Mouse (Mus musculus) midbrain, postnatal 0 days (tissue): ENCODE results near the gene Defb25. TPM values are rescaled to one million over a fixed set of nuclear protein-coding genes. Genes with fewer than 3 reads are reported as not detected.

Experiments used
- ATAC-seq: fragments of 200-750 bp; cut with Nextera tagmentation; 2 replicates; pipeline ENCODE4 v1.8.0; 2017; ENCODE audit warnings: moderate number of reproducible peaks, mild to moderate bottlenecking, moderate TSS enrichment, moderate library complexity; ENCODE audit not compliant: low FRiP score
- DNase-seq: peaks from one replicate; pipeline ENCODE4 v3.0.0-alpha.2; 2015; ENCODE audit warnings: low spot score
- H3K27ac ChIP-seq: fragments of 300-500 bp; sonication (generic); 2 replicates; pipeline ENCODE4 v1.5.1; 2014; ENCODE audit warnings: low read depth, mild to moderate bottlenecking, low read length, mixed read lengths
- H3K27me3 ChIP-seq: fragments of 300-500 bp; sonication (generic); 2 replicates; pipeline ENCODE4 v1.6.1; 2014; ENCODE audit warnings: low read length, control low read depth, mixed read lengths; ENCODE audit not compliant: insufficient read depth
- H3K36me3 ChIP-seq: fragments of 300-500 bp; sonication (generic); 2 replicates; pipeline ENCODE4 v1.6.1; 2014; ENCODE audit warnings: low read length, control low read depth, mixed read lengths; ENCODE audit not compliant: insufficient read depth
- H3K4me1 ChIP-seq: fragments of 300-500 bp; sonication (generic); 2 replicates; pipeline ENCODE4 v1.6.1; 2014; ENCODE audit warnings: mild to moderate bottlenecking, control low read depth, antibody characterized with exemption, low read length, mixed read lengths; ENCODE audit not compliant: insufficient read depth
- H3K4me2 ChIP-seq: fragments of 300-500 bp; sonication (generic); 2 replicates; pipeline ENCODE4 v1.6.1; 2014; ENCODE audit warnings: low read depth, mild to moderate bottlenecking, low read length, mixed read lengths; ENCODE audit not compliant: poor library complexity, severe bottlenecking
- H3K4me3 ChIP-seq: fragments of 300-500 bp; sonication (generic); 2 replicates; pipeline ENCODE4 v1.5.1; 2014; ENCODE audit warnings: low read depth, mild to moderate bottlenecking, low read length, moderate library complexity
- H3K9ac ChIP-seq: fragments of 300-500 bp; sonication (generic); replicated peaks from 2 replicates; pipeline ENCODE4 v1.6.1; 2014; ENCODE audit warnings: mild to moderate bottlenecking, low read length, moderate library complexity, mixed read lengths; ENCODE audit not compliant: poor library complexity, severe bottlenecking
- H3K9me3 ChIP-seq: fragments of 300-500 bp; sonication (generic); 2 replicates; pipeline ENCODE4 v1.6.1; 2016; ENCODE audit warnings: low read length, control low read depth
- CTCF ChIP-seq: IDR thresholded peaks from 2 replicates; pipeline ENCODE4 v1.5.1; 2016; ENCODE audit warnings: antibody characterized with exemption, mild to moderate bottlenecking
- WGBS: fragments of 180-500 bp; shearing (Covaris S2); extraction: QIAGEN DNeasy Blood & Tissue Kit; methylation state at CpG from one replicate; pipeline ENCODE4 v1.1.7; 2014; 5-methylcytosine and 5-hydroxymethylcytosine counted together
- polyA plus RNA-seq: library from polyadenylated mRNA; unstranded; fragments of >200 nt; fragmentation: Nextera tagmentation; extraction: Ambion mirVana; gene quantifications from 2 replicates; pipeline ENCODE4 v1.2.1, GENCODE M21; 2015
- total RNA-seq: library from RNA; depleted of rRNA; stranded (reverse); fragments of >200 nt; gene quantifications from 2 replicates; pipeline ENCODE4 v1.2.3, GENCODE M21; 2014; rRNA removed

The Defb25 gene
- total RNA-seq (not detected in 2 replicates), polyA plus RNA-seq (0.79 and 1.2 TPM in 2 replicates)

- no peak within 1 kb of the TSS for H3K9ac ChIP-seq
- H3K4me3 ChIP-seq = no peak within 1 kb of the TSS
- 82% methylated on average over 7 of the region's 7 CpGs for WGBS
- H3K27me3 ChIP-seq = peaks cover 9% of the 10 kb centered on the region
- H3K4me2 ChIP-seq = no peak within 1 kb of the TSS
- H3K9me3 ChIP-seq = no peaks in the 10 kb centered on the region
- H3K27ac ChIP-seq = no peak within 1 kb of the TSS
- ATAC-seq (no peak), DNase-seq (no peak)
- TF ChIP-seq CTCF = no peak
- no peaks in the 10 kb centered on the region for H3K36me3 ChIP-seq
- H3K4me1 ChIP-seq = no peaks in the 10 kb centered on the region
Measured at GRCm38 (mm10) chr2:152622953-152623352, at the start of gene Defb25. Gene Defb25, minus strand, starts transcription at chr2:152623053.

GRCm38 (mm10) chr2:152672166-152672565, 49.3 kb upstream of the Defb25 start:
- H3K9me3 ChIP-seq = no peaks in the 10 kb centered on the region
- H3K4me3 ChIP-seq = peak overlapping the region; percentile 73
- ATAC-seq (no peak), DNase-seq (no peak)
- H3K4me2 ChIP-seq = peak overlapping the region; percentile 95
- no peak for TF ChIP-seq CTCF
- peaks cover 15% of the 10 kb centered on the region for H3K4me1 ChIP-seq
- peaks cover 18% of the 10 kb centered on the region; the same call in 1 of the 2 replicates for H3K36me3 ChIP-seq
- peak overlapping the region; percentile 97; the same call in 1 of the 2 replicates for H3K9ac ChIP-seq
- H3K27me3 ChIP-seq = no peaks in the 10 kb centered on the region
- 0 out of 2 replicates have a peak overlapping the region, but pooled peaks have one; percentile 38 for H3K27ac ChIP-seq
- 80% methylated on average over 12 of the region's 12 CpGs for WGBS

GRCm38 (mm10) chr2:152671642-152671999, 48.8 kb upstream of the Defb25 start:
- peak; percentile 79 for TF ChIP-seq CTCF
- Histone ChIP-seq H3K4me2 (peak overlapping the region; percentile 95), H3K4me3 (peak overlapping the region; percentile 73), H3K36me3 (peaks cover 18% of the 10 kb centered on the region; the same call in 1 of the 2 replicates), H3K4me1 (peaks cover 15% of the 10 kb centered on the region), H3K27me3 (no peaks in the 10 kb centered on the region), H3K27ac (peak overlapping the region; percentile 98), H3K9ac (peak overlapping the region; percentile 97), H3K9me3 (no peaks in the 10 kb centered on the region)
- ATAC-seq (peak; percentile 53; the same call in 1 of the 2 replicates), DNase-seq (peak; percentile 68)
- 17% methylated on average over 5 of the region's 5 CpGs for WGBS

GRCm38 (mm10) chr2:152670983-152671641, 48.3 kb upstream of the Defb25 start:
- Histone ChIP-seq H3K36me3 (peaks cover 17% of the 10 kb centered on the region; the same call in 1 of the 2 replicates), H3K27me3 (no peaks in the 10 kb centered on the region), H3K4me3 (peak overlapping the region; percentile 73), H3K4me1 (peaks cover 15% of the 10 kb centered on the region), H3K27ac (peak overlapping the region; percentile 98), H3K9ac (peak overlapping the region; percentile 97), H3K4me2 (peak overlapping the region; percentile 95), H3K9me3 (no peaks in the 10 kb centered on the region)
- 48% methylated on average over 9 of the region's 9 CpGs for WGBS
- DNase-seq = no peak
- TF ChIP-seq CTCF = no peak
- ATAC-seq = no peak

- DNase-seq = peak; percentile 69
- WGBS = under 1% methylated on average over 36 of the region's 46 CpGs
Measured at GRCm38 (mm10) chr2:152669639-152670484, 47.0 kb upstream of the Defb25 start.

More at GRCm38 (mm10) chr2:152669639-152670484, 47.0 kb upstream of the Defb25 start:
- Histone ChIP-seq H3K36me3 (0 out of 2 replicates have a peak, but pooled peaks cover 6% of the 10 kb centered on the region), H3K9me3 (no peaks in the 10 kb centered on the region), H3K4me3 (peak overlapping the region; percentile 73), H3K9ac (peak overlapping the region; percentile 97), H3K4me2 (peak overlapping the region; percentile 95), H3K27ac (peak overlapping the region; percentile 98), H3K27me3 (no peaks in the 10 kb centered on the region), H3K4me1 (peaks cover 15% of the 10 kb centered on the region)
- ATAC-seq = peak; percentile 78
- TF ChIP-seq CTCF = no peak
